Mouse (Mus musculus) retina, postnatal 7 days (tissue): ENCODE measurements around the gene Mbtps1.

ENCODE experiments used
- DNase-seq: peaks from one replicate; pipeline ENCODE4 v3.0.0-alpha.2; 2012; ENCODE audit warnings: low read depth, low spot score

The Mbtps1 gene

DNA sequence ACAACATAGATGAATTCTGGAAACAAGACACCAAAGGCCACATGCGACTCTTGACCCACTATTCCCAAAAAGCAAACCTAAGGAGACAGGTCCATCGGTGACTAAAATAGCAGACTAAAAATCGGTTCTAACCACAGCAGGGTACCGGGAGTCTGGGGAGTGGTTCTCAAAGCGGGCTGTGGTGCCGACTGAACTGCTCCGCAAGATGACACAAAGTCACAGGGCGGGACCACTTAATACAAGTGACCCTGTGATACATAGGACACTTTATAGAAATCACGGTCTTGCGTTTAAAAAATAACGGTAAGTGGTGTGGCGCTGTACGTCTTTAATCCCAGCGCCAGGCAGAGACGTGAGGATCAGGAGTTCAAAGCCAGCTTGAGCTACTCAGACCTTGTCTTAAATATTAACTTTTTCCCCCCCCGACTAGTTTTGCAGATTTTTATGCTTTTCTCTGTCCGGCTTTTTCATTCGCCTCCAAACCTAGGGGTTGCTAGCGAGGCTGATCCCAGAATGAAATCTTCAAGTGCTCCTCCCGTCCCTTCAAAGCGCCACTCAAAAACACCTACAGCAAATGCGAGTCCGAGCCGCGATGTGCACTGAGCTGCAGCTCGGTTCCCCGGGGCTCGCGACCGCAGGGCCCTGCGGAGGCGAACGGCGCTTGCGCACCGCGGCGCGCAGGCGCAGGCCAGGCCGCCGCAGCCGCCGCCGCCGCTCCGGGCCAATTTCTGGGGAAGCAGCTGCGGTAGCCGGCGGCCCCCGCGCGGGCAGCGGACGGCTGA, 523 bp downstream of the Mbtps1 start:
- no peak for DNase-seq

DNA sequence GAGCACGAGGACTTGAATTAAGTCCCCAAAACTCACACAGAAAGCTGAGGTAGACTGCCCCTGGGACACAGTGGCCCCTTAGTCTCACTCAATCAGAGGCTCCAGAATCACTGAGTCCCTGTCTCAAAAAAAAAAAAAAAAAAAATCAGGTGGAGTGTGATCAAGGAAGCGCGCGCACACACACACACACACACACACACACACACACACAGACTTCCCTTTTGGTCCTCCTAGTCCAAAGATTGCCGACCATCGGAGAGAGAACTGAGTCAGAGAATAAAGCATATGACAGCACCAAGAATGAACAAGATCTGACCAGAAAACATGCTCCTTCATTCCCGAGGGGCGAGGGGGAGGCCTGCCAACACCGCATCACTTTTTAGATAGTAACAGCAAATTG, 1.4 kb downstream of the Mbtps1 start:
- DNase-seq = no peak

DNA sequence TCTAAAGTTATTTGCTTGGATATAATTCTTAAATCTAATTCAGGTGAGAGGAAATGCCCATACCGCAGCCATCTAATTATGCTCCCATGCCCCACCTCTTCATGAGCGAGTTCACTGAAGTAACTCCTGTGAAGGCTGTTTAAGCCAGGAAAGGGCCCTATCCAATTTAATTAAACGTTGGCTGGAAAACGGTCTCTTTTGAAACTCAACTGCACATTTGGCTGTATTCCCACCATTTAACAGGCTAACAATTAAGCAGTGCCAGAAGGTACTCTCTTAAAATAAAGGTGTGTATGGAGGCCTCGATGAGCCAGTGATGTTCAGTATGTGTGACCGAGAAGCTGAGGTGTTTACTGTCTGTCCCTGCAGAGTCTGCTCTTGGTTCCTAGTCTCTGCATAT, 2.7 kb downstream of the Mbtps1 start:
- no peak for DNase-seq

DNA sequence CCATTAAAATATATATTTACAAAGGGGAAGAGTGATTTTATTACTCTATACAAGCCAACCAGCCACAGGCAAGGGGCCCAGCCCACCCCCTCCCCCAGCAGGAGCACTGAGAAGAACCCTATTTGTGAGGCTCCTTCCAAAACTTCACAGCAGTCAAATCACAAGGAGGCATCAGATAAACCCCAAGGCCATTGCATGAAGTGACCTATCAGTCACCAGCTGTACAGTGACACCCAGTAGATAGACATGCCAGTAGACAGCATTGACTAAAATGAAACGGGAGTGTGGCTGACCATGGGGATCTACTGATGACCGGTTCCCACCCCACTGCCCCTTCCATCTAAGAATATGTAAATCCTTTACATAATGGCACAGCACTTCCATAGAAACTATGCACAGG, 5.6 kb downstream of the Mbtps1 start:
- no peak for DNase-seq

DNA sequence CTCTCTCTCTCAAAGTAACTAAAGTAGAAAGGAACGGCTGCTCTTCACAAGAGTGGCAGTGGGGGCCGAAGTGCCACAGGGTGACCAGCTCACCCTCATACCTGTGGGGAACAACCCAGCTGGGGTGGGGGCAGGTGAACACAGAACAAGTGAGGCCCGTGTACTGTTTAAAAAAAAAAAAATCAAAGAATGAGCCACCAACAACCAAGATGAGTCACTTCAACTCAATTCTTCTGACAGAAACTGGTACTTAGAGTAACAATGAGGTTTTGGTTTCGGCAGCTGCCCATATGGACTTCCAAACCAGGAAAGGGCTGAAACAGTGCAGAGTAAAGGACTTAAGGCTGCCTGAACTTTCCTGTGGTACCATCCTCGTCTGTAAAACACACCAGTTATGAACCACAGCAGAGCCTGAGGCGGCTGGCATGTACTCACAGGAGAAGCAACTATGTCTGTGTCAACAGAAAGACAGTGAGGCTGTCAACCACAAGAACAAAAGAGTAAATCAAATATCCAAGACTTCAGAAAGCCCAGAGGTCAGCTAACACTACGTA, 9.9 kb downstream of the Mbtps1 start:
- DNase-seq = no peak

DNA sequence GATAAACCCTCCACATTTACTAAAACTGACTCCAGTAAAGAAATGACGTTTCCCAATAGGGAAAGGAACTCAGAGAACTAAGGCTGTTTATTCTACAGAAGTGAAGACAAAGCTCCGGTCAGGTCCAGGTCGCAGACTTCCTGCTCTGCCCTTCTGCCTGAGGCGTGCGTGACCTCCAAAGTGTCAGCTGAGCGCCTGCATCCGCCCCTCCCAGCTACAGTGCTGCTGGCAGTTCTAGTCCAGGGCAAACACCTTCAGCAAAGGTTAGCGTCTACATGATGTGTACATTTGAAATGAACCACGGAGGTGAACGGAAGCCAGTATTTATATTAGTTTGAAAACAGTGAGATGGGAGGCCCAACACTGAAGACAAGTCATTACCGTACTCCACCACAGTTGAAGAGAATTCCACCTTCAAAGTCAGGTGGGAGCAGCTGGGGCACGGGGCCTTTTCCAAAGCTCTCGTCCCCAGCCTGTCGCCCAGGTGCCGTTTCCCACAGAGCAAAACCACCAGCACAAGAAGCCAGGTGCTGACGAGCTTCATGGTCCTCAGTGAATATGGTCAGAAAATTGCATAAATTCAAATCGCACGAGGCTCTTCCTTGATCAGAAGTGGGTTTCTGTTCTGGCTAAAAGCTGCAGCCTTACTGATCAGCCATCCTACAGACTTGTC, 11.4 kb downstream of the Mbtps1 start:
- no peak for DNase-seq

DNA sequence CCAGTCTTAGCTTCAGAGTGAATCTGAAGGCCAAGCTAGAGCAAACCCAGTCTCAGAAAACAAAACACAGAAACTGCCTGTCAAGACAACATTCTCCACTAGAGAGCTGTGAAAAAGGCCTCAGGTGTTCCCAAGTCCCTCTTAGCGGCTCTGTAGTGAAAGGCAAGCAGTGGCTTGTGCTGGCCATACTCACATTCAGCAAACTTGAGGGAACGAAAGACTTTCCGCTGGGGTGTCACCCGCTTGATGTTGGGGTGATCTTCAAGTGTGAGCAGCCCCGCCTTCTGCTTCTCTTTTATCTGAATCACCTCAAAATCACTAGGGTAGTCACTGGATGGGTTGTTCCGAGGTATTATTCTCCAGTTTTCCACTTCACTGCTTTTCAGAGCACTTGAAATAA, 12.7 kb downstream of the Mbtps1 start:
- DNase-seq = no peak

DNA sequence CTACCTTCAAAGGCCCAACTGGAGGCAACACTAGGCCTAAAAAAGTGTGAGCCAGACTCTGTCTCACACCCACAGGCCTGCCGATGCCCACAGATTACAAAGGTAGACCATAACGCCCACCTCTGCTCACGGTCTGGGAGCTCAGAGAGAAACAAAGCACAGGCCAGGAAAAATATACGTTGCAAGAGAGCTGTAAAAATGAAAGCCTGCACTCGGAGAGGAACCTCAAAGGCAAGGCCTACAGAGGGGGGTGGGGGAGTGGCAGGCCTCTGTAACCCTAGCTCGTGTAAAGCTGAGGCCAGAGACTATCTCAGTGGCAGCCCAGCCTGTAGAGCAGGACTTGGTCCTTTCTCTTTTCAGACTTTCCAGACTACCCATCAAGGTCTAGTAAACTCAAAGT, 13.4 kb downstream of the Mbtps1 start:
- no peak for DNase-seq

DNA sequence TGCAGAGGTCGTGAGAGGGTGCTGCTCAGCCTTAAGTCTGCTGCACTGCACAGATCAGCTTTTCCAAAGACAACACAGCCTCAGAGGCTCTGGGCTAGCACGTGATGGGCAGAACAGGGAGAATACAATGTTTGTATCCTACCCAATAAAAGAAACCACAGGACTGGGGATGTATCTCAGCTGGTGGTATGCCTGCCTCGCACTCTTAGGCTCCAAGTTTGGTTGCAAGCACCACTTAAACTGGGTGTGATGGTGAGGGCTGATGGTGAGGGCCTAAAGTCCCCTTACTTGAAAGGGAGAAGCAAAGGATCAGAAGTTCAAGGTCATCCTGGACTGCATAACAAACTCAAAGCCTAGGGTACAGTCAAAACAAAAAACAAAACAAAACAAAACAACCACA, 13.9 kb downstream of the Mbtps1 start:
- no peak for DNase-seq

DNA sequence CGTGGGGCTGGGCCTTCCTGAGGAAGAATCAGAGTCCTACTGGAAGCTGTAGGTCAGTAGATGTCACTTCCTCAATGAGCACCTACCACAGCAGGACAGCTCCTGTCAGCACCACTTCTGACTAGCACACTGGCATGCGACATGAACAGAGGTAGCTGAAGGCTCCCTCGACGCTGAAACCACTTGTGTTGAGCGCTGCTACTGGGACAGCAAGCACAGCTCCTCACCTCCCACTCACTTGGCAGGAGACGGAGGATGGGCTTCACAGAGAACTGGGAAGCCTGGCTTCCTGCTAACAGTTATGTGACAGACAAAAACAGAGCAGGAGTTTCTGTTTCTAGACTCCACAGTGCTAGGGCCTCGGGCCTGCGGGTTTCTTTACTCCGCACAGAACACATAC, 26.6 kb downstream of the Mbtps1 start:
- no peak for DNase-seq

DNA sequence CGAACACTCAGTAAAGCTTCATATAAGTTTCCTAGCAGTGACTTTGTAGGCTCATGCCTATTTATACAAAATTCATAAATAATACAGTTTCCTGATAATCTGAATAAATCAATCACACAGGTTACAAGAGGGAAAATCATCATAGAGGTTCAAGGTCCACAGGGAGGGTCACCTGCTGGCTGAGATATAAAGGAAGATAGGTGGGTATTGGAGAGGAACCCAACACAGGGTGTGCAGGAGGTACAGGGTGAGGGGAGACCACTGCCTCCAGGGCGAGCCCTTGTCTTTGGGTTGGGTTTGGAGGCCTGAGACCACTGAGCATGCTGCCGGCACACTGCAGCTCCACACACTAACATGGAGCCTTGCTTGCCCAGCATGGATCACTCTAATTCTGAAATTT, 27.1 kb downstream of the Mbtps1 start:
- DNase-seq = no peak

DNA sequence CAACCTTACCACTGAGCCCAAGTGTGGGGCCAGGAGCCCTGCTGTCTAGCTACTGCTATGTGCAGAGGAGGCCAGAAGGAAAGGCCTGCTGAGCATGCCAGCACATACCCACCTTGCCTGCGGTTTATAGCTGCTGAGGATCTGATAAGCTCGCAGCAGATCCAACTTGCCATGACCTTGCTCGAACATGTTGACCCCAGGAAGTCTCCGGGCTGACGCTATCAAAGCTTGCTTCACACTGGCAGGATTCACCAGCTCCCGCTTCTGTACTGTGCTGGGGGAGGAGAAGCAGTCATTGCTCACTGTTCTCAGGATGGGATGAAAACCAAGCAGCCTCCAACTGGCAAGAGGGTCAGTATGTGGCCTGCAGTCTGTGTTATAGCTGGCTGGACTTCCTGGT, 27.6 kb downstream of the Mbtps1 start:
- no peak for DNase-seq

DNA sequence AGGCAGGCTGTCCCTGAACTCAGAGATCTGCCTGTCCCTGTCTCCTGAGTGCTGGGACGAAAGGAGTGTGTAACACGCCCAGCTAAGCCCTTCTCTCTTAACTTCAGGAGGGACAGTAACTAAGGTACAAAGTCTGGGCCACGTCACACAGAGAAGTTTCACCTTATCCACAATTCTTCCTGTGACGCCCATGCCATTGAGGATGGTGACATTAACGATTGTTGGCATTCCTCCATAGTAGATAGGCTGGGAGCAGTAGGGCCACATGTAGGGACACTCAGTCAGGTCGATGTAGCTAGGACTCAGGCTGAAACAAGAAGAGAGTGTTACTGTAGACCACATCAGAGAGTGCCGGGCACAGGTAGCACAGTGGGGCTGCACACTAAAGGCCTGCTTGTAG, 29.8 kb downstream of the Mbtps1 start:
- DNase-seq = no peak

DNA sequence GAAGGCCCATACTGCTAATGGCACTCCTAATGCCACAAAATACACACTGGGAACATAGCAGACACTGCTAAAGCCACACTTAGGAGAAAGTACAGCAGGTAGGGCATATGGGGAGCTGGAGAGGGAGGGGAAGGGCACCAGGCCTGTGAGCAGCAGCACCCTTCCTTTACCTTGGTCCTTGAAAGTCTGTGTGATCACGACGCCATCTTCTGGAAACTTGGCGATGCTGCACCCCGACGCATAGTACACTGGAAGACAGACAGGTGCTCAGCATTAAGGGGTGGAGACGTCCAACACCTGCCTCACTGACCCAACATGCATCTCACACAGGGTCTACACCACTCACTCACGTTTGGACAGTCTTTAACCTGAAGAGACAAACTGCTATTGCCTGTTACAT, 38.4 kb downstream of the Mbtps1 start:
- DNase-seq = no peak

DNA sequence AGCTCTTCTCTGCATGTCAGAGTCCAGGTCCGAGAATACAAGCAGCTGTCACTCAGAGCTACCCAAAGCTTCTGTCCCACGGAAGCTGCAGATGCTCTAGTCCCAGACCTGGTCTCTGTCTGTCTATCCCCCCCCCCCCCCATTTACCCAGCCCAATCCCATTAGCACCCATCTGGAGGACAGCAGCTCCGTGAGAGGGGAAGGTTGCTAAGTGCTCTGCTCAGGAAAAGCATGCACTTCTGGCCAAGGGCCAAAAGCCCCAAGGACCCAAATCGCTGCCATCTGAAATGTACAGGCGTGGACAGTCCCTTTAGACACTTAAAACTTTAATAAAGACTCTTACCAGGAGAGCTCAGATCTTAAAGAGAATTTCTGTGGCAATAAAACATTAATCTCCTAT, 41.9 kb downstream of the Mbtps1 start:
- no peak for DNase-seq

DNA sequence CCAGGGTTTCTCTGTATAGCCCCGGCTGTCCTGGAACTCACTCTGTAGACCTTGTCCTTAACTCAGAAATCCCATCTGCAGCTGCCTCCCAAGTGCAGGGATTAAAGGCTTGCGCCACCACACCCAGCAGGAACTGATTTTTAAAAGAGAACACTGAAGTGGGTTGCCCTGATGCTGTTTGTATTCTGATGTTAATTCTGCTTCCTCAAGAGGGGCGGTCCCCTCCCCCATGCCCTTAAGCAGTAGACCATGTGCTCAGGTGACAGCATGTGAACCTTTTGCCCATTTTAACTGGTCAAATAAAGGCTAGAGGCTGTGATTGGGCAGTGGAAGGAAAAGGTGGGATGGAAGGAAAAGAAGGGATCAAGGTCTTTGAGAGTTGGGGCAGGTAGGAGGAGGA, 42.8 kb downstream of the Mbtps1 start:
- DNase-seq = no peak

DNA sequence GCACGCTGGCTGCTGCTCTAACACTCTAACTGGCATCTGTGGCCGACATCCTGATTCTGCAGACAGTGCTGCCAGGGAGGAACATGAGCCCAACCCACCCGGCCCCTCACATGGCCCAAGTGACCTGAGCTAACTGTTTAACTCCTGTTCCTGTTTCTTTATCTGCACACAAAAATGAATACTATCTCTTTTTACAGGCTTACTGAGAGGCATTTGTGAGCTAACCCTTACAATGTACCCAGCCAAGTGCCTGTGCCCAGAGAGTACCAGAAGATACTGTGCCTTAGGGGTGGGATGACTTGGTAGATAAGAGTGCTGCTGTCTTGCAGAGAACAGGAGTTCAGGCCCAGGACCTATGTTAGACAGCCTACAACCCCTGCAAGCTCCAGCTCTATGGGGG, 43.6 kb downstream of the Mbtps1 start:
- no peak for DNase-seq

DNA sequence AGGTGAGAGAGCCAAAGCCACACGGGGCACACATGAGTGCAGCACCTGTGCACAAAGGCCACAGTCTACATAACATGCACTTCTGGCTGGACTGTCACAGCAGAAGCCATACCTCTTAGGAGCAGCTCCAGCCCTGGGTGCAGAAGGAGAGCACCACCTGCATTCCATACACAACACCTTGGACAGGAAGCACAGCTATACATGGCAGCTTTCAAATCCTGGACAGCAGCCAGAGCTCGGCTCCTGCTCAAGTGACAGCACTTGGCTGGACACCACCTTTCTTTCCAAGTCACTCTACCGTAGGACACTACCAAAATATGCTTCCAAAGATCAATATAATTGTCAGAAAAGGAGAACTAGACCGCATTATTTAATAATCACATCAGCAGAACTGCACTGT, 45.1 kb downstream of the Mbtps1 start:
- no peak for DNase-seq

DNA sequence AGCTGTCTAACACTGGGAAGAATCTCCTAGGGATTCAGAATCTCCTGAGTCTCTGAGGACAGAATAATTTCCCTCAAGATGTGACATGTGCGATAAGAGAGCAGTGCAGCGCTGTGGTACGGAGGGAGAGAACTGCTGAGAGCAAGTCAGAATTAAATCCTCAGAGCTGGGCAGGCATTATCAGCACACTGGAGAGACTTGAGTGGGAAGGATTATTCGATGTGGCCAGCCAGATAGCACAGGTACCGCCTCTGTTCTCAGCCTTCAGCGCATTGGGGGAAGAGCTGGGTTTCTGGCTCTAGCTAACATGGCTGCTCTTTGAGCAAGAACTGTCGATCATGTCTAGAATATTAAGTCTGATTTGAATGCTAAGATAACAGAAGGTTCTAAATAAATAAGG, 46.8 kb downstream of the Mbtps1 start:
- no peak for DNase-seq

DNA sequence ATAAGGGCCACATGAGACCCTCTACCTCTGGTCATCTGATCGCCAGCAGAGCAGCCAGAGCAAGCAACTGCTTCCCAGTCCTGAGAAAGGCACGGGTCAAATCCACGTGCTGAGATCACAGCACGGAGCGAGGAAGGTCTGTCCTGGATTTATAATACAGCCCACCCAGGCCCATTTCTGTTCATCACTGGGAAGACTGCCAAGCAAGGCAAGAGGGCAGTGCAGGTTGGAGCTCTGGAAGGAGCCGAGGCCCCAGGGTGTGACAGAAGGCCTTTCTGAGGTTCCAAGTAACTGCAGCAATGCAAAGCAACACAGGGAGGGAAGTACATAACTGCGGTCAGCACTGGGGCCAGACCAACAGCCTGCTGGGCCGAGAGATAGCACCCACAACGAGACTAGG, 48.1 kb downstream of the Mbtps1 start:
- DNase-seq = no peak

DNA sequence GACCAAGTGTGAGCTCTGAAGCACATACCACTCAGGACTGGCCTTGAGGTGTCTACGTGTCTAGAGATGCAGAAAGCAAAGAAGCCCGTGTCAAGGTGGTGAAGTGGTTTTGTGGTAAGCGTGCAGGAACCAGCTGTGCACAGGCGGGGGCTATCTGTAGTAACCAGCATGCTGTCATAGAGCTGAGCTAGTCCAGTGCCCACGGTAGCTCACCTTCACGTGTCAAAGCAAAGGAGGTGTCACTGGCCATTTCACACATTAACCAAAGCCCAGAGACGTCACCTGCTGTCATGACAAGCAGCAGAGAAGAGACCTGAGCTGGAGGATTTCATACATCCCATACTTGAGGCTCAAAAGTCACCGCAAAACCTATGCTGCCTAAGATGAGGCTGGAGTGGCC, 52.4 kb downstream of the Mbtps1 start:
- no peak for DNase-seq

DNA sequence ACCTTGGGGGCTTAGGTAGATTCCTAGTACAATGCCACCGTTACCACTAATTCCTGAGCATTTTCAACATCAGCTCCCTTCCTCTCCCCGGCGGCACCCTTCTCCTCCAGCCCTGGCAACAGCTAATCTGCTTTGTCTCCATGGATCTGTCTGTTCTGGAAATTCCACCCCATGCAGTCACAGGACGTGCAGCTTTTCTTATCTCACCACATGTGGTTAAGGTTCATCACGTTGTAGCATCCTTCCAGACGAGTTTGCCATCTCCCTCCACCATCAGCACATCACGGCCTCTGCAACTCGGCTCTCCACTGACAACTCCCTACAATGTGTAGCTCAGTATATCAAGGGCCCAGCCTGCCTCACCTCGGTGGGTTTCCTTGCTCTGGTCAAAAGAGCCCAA, 53.0 kb downstream of the Mbtps1 start:
- DNase-seq = no peak

DNA sequence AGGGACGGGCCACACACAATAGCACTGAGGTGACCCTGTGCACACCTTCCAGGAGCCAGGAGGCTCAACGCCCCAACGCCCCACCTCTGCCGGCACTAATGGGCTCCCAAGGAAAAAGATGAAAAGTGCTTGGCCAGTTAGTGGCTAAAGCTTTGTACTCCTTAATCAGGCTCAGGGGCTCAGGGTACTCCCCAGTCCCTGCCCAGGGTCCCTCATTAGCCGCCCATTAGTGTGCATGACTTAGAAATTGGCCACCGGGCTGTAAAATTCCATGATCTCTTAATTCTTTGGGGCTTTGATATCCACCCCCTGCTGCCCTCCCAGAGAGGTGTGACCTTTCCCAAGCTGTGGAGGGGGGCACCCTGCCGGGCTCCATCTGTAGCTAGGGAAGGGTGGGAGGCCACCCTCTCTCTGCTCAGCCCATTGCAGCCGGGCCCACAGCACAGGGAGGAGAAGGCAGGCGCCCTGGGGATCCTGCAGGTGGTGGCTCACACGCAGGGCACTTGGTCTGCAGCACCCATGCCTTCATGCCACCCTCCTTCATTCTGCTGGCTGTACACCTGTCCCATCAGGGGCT, 55.3 kb downstream of the Mbtps1 start:
- no peak for DNase-seq
